Mouse (Mus musculus) bone marrow macrophage, adult 2 months (primary cell): ENCODE data around the gene Fbxw15.

Experiments
- CTCF ChIP-seq: IDR thresholded peaks from 2 replicates; pipeline ENCODE4 v1.5.1; 2012; ENCODE audit warnings: low read depth, mild to moderate bottlenecking, low read length, moderate library complexity
- POLR2A ChIP-seq: IDR thresholded peaks from 2 replicates; pipeline ENCODE4 v1.6.1; 2012; ENCODE audit warnings: mild to moderate bottlenecking, low read depth, low read length, borderline replicate concordance

DNA sequence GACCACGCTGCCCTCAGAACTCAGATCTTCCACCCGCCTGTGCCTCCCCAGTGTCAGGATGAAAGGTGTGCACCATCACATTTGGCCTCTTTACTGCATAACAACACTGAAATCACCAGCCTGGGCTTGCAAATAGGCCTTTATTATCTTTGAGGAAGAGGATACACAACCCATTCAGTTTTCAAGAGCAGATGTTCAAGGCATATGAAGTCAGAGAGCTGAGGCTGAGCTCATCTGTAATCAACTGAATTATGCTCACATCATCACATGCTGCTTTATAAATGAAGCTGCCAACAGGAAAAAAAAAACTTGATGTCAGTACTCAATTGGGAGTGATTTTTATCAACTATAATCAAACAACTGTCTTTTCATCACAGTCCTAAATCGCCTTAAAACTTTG, 15.6 kb downstream of the Fbxw15 start:
- TF ChIP-seq POLR2A (no peak), CTCF (no peak)
